ENCODE assay signal across 8 mouse cellular contexts in the genomic region with DNA sequence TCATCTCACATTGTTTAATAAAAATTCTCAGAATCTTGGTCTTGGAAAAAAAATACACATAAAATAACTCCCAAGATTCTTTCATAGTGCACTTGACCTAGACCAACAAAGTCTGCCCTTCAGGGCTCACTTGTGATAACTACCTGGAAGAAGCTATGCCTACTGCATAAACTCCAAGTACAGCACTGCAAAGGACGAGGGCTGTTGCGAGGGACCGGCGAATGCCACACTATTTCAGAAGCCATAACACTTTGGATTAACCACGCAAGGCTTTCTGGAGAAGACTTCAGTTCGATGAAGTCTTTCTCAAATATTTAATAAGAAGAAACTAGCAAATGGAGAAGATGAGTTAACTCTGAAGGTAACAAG. TPM values are rescaled to one million over a fixed set of nuclear protein-coding genes. Genes with fewer than 3 reads are reported as not detected.
DNase-seq lines count a peak whose midpoint lies in the region; ATAC-seq and TF ChIP-seq lines count a peak whose summit lies in the region.

No protein-coding gene starts in this region.

- no peaks in the 10 kb centered on the region for H3K36me3 ChIP-seq in heart, embryonic 12.5 days
- H3K36me3 ChIP-seq in G1E (replicated peaks) (peaks cover 3% of the 10 kb centered on the region), macrophage (ENCODE audit: inconsistent target) (no peaks in the 10 kb centered on the region)

- intact Hi-C loops in heart, postnatal 10 days (cut with DNase I) = loop anchor here (10.0 kb wide), 1 partner anchor 381 kb away; a partner anchor contains a TSS
- intact Hi-C loops in left cerebral cortex, postnatal 4 days (cut with DNase I) = no loop called here

- H3K27ac ChIP-seq in heart, embryonic 12.5 days (ENCODE audit: poor library complexity, severe bottlenecking) = peak overlapping the region; percentile 47; the same call in 1 of the 2 replicates
- no peak overlapping the region for H3K27ac ChIP-seq in macrophage

- DNase-seq in heart, postnatal 10 days = no peak
- DNase-seq in G1E (ENCODE audit: low spot score) = no peak
- no peak for DNase-seq in left cerebral cortex, postnatal 4 days
- no peak for DNase-seq in right cerebral cortex, postnatal 10 days (ENCODE audit: low spot score in 2 of 2)
- no peak for DNase-seq in kidney, postnatal 36 days

- TF ChIP-seq CTCF in G1E (IDR thresholded peaks at IDR 0.05; ENCODE audit: low read depth, low read length) = no peak

- 0 out of 2 replicates have a peak, but pooled peaks cover 4% of the 10 kb centered on the region for H3K27me3 ChIP-seq in heart, embryonic 12.5 days (replicated peaks)
- H3K27me3 ChIP-seq in G1E (ENCODE audit: insufficient read depth, low read length) = peaks cover 4% of the 10 kb centered on the region; the same call in 1 of the 2 replicates

- peak overlapping the region; percentile 76 for H3K4me2 ChIP-seq in heart, embryonic 12.5 days

- peak overlapping the region; percentile 72 for H3K4me3 ChIP-seq in heart, embryonic 12.5 days
- H3K4me3 ChIP-seq in G1E (ENCODE audit: low read depth, low read length) (peak overlapping the region; percentile 80), macrophage (ENCODE audit: inconsistent target) (peak overlapping the region; percentile 95; the same call in 1 of the 2 replicates)

- H3K9ac ChIP-seq in heart, embryonic 12.5 days = peak overlapping the region; percentile 13; the same call in 1 of the 2 replicates

- ATAC-seq in heart, embryonic 12.5 days (ENCODE audit: insufficient number of reproducible peaks, low FRiP score) = no peak
- no peak for ATAC-seq in G1E (ENCODE audit: extremely low read depth, insufficient number of reproducible peaks, low FRiP score, poor library complexity, severe bottlenecking)
- peak; percentile 31 for ATAC-seq in granulocyte monocyte progenitor cell, adult 5-6 weeks (replicated peaks; ENCODE audit: poor library complexity, severe bottlenecking)

- H3K79me2 ChIP-seq in macrophage (ENCODE audit: inconsistent target) = no peaks in the 10 kb centered on the region

- 50% methylated on average over 6 of the region's 6 CpGs for WGBS in heart, embryonic 12.5 days
- 51% methylated on average over 6 of the region's 6 CpGs for WGBS in macrophage (ENCODE audit: missing documents)

- H3K4me1 ChIP-seq in heart, embryonic 12.5 days (replicated peaks) = no peaks in the 10 kb centered on the region; the same call in 1 of the 2 replicates
- peaks cover 5% of the 10 kb centered on the region for H3K4me1 ChIP-seq in G1E (ENCODE audit: insufficient read depth, low read depth, low read length)

- H3K9me3 ChIP-seq in heart, embryonic 12.5 days (replicated peaks) = no peaks in the 10 kb centered on the region
- no peaks in the 10 kb centered on the region for H3K9me3 ChIP-seq in G1E (replicated peaks)

RNA-seq across cellular contexts. Expression of a gene that starts 0.4 kb away (rescaled TPM):
- polyA plus RNA-seq in heart, embryonic 12.5 days (2016; fragmentation: Nextera tagmentation; extraction: Ambion mirVana) = 4.7 and 5.2 TPM in 2 replicates
- total RNA-seq in heart, postnatal 10 days (2021) = 1 to 10 TPM; 3.8 to 4.0 TPM
- total RNA-seq in G1E (2014; fragmentation: Nextera tagmentation) (7.1 and 9.0 TPM in 2 replicates), G1E (2017) (5.0 and 6.5 TPM in 2 replicates)
- polyA plus RNA-seq in G1E (2012) (0.39 and 1.4 TPM in 2 replicates), macrophage (2018) (1.1 to 2.2 TPM (median 1.5 TPM) in 3 replicates)
- 4.3 and 4.5 TPM in 2 replicates for total RNA-seq in granulocyte monocyte progenitor cell, adult 5-6 weeks (2014; fragmentation: Nextera tagmentation)
- total RNA-seq in granulocyte monocyte progenitor cell, adult 5-6 weeks (2017) = 3.5 and 4.5 TPM in 2 replicates
- 10 to 100 TPM in 7 of 26 experiments, 1 to 10 TPM in 13, under 1 TPM in 5, not detected in 1; 0.47 to 15.6 (median 6.0) TPM for total RNA-seq in macrophage (2018; cell fraction: chromatin; rRNA removed)
- 1 to 10 TPM in 24 of 26 experiments, under 1 TPM in 2; 0.46 to 2.0 (median 1.4) TPM for total RNA-seq in macrophage (2018; cell fraction: cytosol; rRNA removed)
- 10 to 100 TPM in 1 of 26 experiments, 1 to 10 TPM in 23, under 1 TPM in 2; 0.43 to 10.2 (median 3.4) TPM for total RNA-seq in macrophage (2018; cell fraction: nucleus; rRNA removed)
- total RNA-seq in left cerebral cortex, postnatal 4 days (2021) = 1 to 10 TPM; 4.3 to 4.8 TPM
